Mouse (Mus musculus) kidney, adult 2 months (tissue): ENCODE measurements at regions not wholly inside any gene's neighbourhood (a gene's known extent, or its start where the extent isn't known, plus 50 kb on each side); places are given as distances from the start of the nearest gene placed in this dataset.

Experiments
- DNase-seq: peaks from one replicate; pipeline ENCODE4 v3.0.0; 2021
- H3K27ac ChIP-seq: fragments of 200-500 bp; 2 replicates; pipeline ENCODE4 v1.5.1; 2012; ENCODE audit warnings: low read depth, low read length, control low read depth, inconsistent platforms; ENCODE audit not compliant: insufficient read depth
- H3K27me3 ChIP-seq: fragments of 200-500 bp; replicated peaks from 2 replicates; pipeline ENCODE4 v1.6.1; 2012; ENCODE audit warnings: mild to moderate bottlenecking, moderate library complexity, low read length, inconsistent platforms; ENCODE audit not compliant: control insufficient read depth, insufficient read depth
- H3K36me3 ChIP-seq: fragments of 200-500 bp; 2 replicates; pipeline ENCODE4 v1.6.1; 2012; ENCODE audit warnings: mild to moderate bottlenecking, moderate library complexity, low read length, inconsistent platforms; ENCODE audit not compliant: control insufficient read depth, insufficient read depth
- H3K4me1 ChIP-seq: fragments of 200-500 bp; 2 replicates; pipeline ENCODE4 v1.6.1; 2011; ENCODE audit warnings: low read length; ENCODE audit not compliant: control insufficient read depth, insufficient read depth
- H3K4me3 ChIP-seq: fragments of 200-500 bp; 2 replicates; pipeline ENCODE4 v1.5.1; 2011; ENCODE audit warnings: mild to moderate bottlenecking, low read depth, low read length, control low read depth; ENCODE audit not compliant: insufficient read depth
- CTCF ChIP-seq: fragments of 200-500 bp; conservative IDR thresholded peaks from 2 replicates; pipeline ENCODE4 v1.5.1; 2011; ENCODE audit warnings: low read depth, mild to moderate bottlenecking, control low read depth, low read length, moderate library complexity, mixed read lengths; ENCODE audit not compliant: insufficient read depth, insufficient read length
- POLR2A ChIP-seq: fragments of 200-500 bp; IDR thresholded peaks from one replicate; pipeline ENCODE4 v1.6.1; 2011; ENCODE audit warnings: low read depth, low read length, control low read depth
- WGBS: fragments of 180-500 bp; shearing (Covaris S2); methylation state at CpG from one replicate; pipeline ENCODE4 v1.1.7; 2018; 5-methylcytosine and 5-hydroxymethylcytosine counted together

DNA sequence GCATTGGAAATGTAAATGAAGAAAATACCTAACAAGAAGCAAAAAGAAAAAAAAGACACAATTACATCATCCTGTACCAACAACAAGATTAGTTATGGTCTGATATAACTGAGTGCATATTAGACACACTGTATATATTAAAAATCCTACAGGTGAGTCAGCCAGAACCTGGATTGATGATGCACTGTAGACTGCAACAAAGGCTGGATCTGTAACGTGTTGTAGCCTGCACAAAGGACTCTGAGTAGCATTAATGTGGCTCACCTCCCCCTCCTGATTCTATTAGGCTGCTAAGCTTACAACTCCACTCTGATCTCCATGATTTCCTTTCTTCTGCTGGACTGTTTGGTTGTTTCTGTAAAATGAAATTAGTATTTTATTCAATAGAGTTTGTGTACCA, 1383.4 kb downstream of the Defb40 start:
- WGBS = 49% methylated on average over 1 of the region's 1 CpGs
- TF ChIP-seq CTCF (no peak), POLR2A (no peak)

DNA sequence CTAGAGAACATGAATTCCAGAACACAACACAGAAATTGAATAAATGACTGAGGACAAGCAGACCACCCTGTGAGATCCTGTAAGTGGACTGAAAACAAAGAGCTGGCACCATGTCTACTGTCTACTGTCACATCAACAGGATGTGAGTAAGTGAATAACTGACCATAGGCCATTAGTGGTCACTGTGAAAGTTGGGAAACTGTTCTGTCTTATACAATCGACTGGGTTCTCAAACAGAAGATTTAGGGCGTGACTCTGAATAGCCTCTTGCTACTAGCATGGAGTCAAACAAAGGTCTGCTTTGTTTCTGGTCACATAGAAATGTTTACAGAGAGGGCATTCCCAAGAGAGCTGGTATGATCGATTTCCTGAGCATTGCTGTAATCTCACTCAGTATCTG, 1387.9 kb downstream of the Defb40 start:
- TF ChIP-seq POLR2A (no peak), CTCF (no peak)
- Histone ChIP-seq H3K27me3 (no peaks in the 10 kb centered on the region), H3K4me1 (no peaks in the 10 kb centered on the region), H3K36me3 (no peaks in the 10 kb centered on the region), H3K4me3 (no peak overlapping the region), H3K27ac (no peak overlapping the region)
- no peak for DNase-seq
- 73% methylated on average over 3 of the region's 3 CpGs for WGBS

More for the DNA sequence above, 1383.4 kb downstream of the Defb40 start:
- Histone ChIP-seq H3K36me3 (no peaks in the 10 kb centered on the region), H3K27ac (no peak overlapping the region), H3K4me1 (no peaks in the 10 kb centered on the region), H3K4me3 (no peak overlapping the region), H3K27me3 (no peaks in the 10 kb centered on the region)
- no peak for DNase-seq

DNA sequence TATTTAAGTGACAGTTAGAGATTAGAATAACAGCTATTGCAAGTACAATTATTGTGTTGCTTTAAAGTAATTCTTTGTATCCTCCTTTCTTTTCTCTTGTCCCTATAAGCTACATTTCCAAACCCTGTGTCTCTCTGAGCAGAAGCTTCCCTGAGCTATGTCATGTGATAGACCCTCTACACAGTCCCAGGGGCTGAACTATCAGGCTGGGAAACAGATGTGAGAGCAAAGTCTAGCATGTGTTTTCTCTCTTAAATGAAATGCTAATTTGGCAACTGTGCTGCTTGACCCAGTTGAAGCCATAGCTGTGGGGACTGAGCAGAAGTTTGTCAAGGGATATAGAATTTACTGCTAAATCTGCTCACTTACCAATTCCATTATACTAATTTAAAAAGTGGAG, 1389.9 kb downstream of the Defb40 start:
- no peak for DNase-seq
- Histone ChIP-seq H3K4me1 (no peaks in the 10 kb centered on the region), H3K27ac (no peak overlapping the region), H3K4me3 (no peak overlapping the region), H3K27me3 (no peaks in the 10 kb centered on the region), H3K36me3 (no peaks in the 10 kb centered on the region)
- TF ChIP-seq CTCF (no peak), POLR2A (no peak)

DNA sequence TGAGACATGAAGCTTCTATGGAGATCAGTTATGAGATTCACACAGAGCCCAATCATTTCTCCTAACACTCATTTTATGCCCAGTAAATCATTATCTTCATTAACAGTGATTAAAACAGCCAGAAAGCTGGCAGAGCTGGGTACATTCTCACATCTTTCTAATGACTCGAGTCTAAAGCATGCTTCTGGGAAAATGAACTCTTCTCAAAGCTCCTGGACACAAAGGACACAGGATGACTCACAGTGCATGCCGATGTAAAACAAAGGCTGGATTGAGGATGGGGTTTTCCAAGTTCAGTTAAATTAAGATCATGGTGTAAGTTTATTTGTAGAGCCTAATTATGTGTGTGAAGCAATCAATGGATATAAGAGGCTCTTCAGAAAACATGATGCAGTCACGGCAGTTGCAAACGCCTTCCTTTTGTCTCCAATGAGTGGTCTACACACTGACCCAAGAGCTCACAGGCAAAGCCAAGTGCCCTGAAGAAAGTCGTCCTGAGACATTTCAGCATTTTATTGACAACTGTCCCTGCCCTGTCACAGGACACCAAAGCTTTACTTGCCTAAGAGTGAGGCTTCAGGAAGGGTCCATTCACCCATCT, 1390.7 kb downstream of the Defb40 start:
- Histone ChIP-seq H3K4me1 (no peaks in the 10 kb centered on the region), H3K27ac (no peak overlapping the region), H3K4me3 (no peak overlapping the region), H3K36me3 (no peaks in the 10 kb centered on the region), H3K27me3 (no peaks in the 10 kb centered on the region)
- 50% methylated on average over 5 of the region's 5 CpGs for WGBS
- TF ChIP-seq POLR2A (no peak), CTCF (no peak)
- no peak for DNase-seq
